Mouse (Mus musculus) activated CD4-positive, CD25-positive, alpha-beta regulatory T cell (primary cell): ENCODE data around the gene Mfsd4b3. TPM values are rescaled to one million over a fixed set of nuclear protein-coding genes. Genes with fewer than 3 reads are reported as not detected.

Source experiments
- polyA plus RNA-seq, 2 experiments: library from polyadenylated mRNA; unstranded; fragments of 100-300 nt; shearing (Covaris generic); gene quantifications; one replicate each; pipeline ENCODE4 v1.2.1; 2017

Mfsd4b3 gene
- polyA plus RNA-seq = not detected

GRCm38 (mm10) chr10:39959761-39960440 lies at the start of gene Mfsd4b3:
Gene Mfsd4b3 (minus strand): TSS chr10:39960153.

GRCm38 (mm10) chr10:39986466-39986865 lies 26.5 kb upstream of the Mfsd4b3 start, which contains the start of gene Mfsd4b5:
Gene Mfsd4b5 (minus strand): TSS chr10:39986646.

GRCm38 (mm10) chr10:39926616-39927139 lies 33.3 kb downstream of the Mfsd4b3 start, which contains the start of gene Mfsd4b2:
Gene Mfsd4b2 (minus strand): TSS chr10:39926923.

GRCm38 (mm10) chr10:39898874-39899371 lies 61.0 kb downstream of the Mfsd4b3 start, which contains the start of gene Mfsd4b4:
Gene Mfsd4b4 (minus strand): TSS chr10:39899238.

Other genes starting within 250 kb of the Mfsd4b3 start
- gene Rev3l, start 228.0 kb downstream of the Mfsd4b3 start, polyA plus RNA-seq = 10 to 100 TPM; 12.8 to 17.2 TPM
- 1 to 10 TPM; 3.2 to 4.8 TPM for gene Mfsd4b4, start 60.9 kb downstream of the Mfsd4b3 start, polyA plus RNA-seq
- under 1 TPM in 1 of 2 experiments, not detected in 1; 0.10 TPM for gene Mfsd4b2, start 33.2 kb downstream of the Mfsd4b3 start, polyA plus RNA-seq
- under 1 TPM; 0.07 to 0.26 TPM for gene Mfsd4b5, start 26.5 kb upstream of the Mfsd4b3 start, polyA plus RNA-seq
- gene Mfsd4b1, start 65.1 kb upstream of the Mfsd4b3 start, polyA plus RNA-seq = not detected
- 1 to 10 TPM; 1.4 to 2.1 TPM for gene Slc16a10, start 182.1 kb upstream of the Mfsd4b3 start, polyA plus RNA-seq